Mouse (Mus musculus) midbrain, embryonic 10.5 days (tissue): ENCODE data around the gene Slc10a4. TPM values are rescaled to one million over a fixed set of nuclear protein-coding genes. Genes with fewer than 3 reads are reported as not detected.

Source experiments
- DNase-seq: peaks from one replicate; pipeline ENCODE4 v3.0.0-alpha.2; 2017; ENCODE audit warnings: low spot score
- H3K27ac ChIP-seq: fragments of 300-500 bp; sonication (generic); replicated peaks from 2 replicates; pipeline ENCODE4 v1.5.1; 2016; ENCODE audit warnings: mild to moderate bottlenecking
- H3K27me3 ChIP-seq: fragments of 300-500 bp; sonication (generic); 2 replicates; pipeline ENCODE4 v1.6.1; 2016; ENCODE audit warnings: low read depth, mild to moderate bottlenecking; ENCODE audit not compliant: poor library complexity, severe bottlenecking
- H3K36me3 ChIP-seq: fragments of 300-500 bp; sonication (generic); 2 replicates; pipeline ENCODE4 v1.6.1; 2016; ENCODE audit warnings: mild to moderate bottlenecking, moderate library complexity
- H3K4me1 ChIP-seq: fragments of 300-500 bp; sonication (generic); 2 replicates; pipeline ENCODE4 v1.6.1; 2016
- H3K4me3 ChIP-seq: fragments of 300-500 bp; sonication (generic); 2 replicates; pipeline ENCODE4 v1.5.1; 2016; ENCODE audit warnings: mild to moderate bottlenecking, moderate library complexity
- H3K9me3 ChIP-seq: fragments of 300-500 bp; sonication (generic); replicated peaks from 2 replicates; pipeline ENCODE4 v1.6.1; 2016; ENCODE audit warnings: mild to moderate bottlenecking
- WGBS: fragments of 180-500 bp; shearing (Covaris S2); methylation state at CpG from one replicate; pipeline ENCODE4 v1.1.7; 2016; 5-methylcytosine and 5-hydroxymethylcytosine counted together
- polyA plus RNA-seq: library from polyadenylated mRNA; unstranded; fragments of >200 nt; fragmentation: Nextera tagmentation; extraction: Ambion mirVana; gene quantifications from 2 replicates; pipeline ENCODE4 v1.2.1, GENCODE M21; 2016

Slc10a4 gene
- 1.9 and 6.6 TPM in 2 replicates for polyA plus RNA-seq

DNA sequence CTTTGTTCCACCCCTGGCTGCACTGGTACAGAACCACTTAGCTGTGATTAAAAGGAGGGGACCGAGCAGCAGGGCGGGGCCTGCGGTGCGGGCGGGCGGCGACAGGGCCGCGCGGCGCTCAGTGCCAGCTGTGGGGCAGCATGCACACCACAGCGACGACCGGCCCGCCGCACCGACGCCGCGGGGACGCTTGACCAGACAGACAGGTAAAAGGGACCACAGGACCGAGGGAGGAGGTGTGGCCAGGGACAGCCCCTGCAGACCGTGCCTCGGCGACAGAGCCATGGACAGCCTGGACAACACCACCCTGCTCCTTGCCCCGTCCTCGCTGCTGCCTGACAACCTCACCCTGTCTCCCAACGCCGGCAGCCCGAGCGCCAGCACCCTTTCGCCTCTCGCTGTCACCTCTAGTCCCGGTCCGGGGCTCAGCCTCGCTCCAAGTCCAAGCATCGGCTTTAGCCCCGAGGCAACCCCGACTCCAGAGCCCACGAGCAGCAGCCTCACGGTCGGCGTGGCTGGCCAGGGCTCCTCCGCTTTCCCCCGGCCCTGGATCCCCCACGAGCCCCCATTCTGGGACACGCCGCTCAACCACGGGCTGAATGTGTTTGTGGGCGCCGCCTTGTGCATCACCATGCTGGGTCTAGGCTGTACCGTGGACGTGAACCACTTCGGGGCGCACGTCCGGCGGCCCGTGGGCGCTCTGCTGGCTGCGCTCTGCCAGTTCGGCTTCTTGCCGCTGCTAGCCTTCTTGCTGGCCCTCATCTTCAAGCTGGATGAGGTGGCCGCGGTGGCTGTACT, at the start of gene Slc10a4:
Gene Slc10a4, plus strand, starts transcription at position 100 of the 798 bp plus-strand sequence.
- Histone ChIP-seq H3K27me3 (peaks cover 61% of the 10 kb centered on the region), H3K36me3 (no peaks in the 10 kb centered on the region), H3K27ac (peak within 1 kb of the TSS; percentile 24; the same call in 1 of the 2 replicates)

GRCm38 (mm10) chr5:72957281-72957680, 49.4 kb upstream of the Slc10a4 start:
- Histone ChIP-seq H3K27me3 (no peaks in the 10 kb centered on the region), H3K4me3 (no peak overlapping the region), H3K36me3 (peaks cover 32% of the 10 kb centered on the region), H3K4me1 (no peaks in the 10 kb centered on the region), H3K9me3 (no peaks in the 10 kb centered on the region), H3K27ac (no peak overlapping the region)
- no peak for DNase-seq
- WGBS: 91% methylated on average over 17 of the region's 17 CpGs

More for the DNA sequence above, at the start of gene Slc10a4:
- WGBS: 9% methylated on average over 65 of the region's 65 CpGs
- peaks cover 10% of the 10 kb centered on the region for H3K4me1 ChIP-seq
- peak within 1 kb of the TSS; percentile 51 for H3K4me3 ChIP-seq
- DNase-seq: peak; percentile 58
- H3K9me3 ChIP-seq: no peaks in the 10 kb centered on the region

DNA sequence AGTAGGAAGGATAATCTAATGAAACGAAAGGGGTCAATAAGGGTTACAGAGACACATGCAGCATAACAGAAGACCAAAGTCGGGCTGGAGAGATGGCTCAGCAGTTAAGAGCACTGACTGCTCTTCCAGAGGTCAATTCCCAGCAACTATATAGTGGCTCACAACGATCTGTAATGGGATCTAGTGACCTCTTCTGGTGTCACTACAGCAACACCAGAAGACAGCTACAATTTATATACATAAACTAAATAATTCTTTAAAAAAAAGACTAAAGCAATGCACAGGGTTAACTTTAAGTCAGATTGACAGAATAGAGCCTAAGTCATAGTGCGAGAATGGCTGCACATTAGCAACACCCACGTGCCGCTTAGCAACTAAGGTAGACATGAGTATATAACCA, 46.6 kb upstream of the Slc10a4 start:
- no peak for DNase-seq
- Histone ChIP-seq H3K4me1 (no peaks in the 10 kb centered on the region), H3K9me3 (no peaks in the 10 kb centered on the region), H3K36me3 (peaks cover 38% of the 10 kb centered on the region), H3K27me3 (no peaks in the 10 kb centered on the region), H3K4me3 (no peak overlapping the region), H3K27ac (no peak overlapping the region)
- 87% methylated on average over 6 of the region's 6 CpGs for WGBS

- peaks cover 58% of the 10 kb centered on the region for H3K36me3 ChIP-seq
- DNase-seq: no peak
- WGBS: 91% methylated on average over 3 of the region's 3 CpGs
These were observed 41.0 kb upstream of the Slc10a4 start for GRCm38 (mm10) chr5:72965706-72966105.

DNA sequence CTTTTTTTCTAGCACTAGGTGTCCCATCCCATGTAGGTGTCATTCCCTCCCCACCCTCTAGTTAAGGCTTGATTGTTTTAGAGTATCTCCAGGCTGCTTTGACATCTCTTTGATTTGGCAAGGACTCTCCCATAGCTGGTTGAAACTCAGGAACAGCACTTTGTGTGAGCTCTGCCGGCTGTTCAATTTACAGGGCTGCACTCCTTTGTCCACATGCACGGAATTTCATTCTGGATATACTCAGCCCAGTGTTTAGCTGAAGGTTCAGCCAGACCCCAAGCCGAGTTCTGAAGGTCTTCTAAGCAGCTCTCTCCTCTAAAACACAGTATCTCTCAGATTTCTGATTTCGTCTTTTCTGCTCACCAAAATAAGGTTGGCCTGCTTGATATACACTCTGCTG, 34.2 kb upstream of the Slc10a4 start:
- H3K36me3 ChIP-seq: peaks cover 70% of the 10 kb centered on the region

More at GRCm38 (mm10) chr5:72965706-72966105, 41.0 kb upstream of the Slc10a4 start:
- Histone ChIP-seq H3K9me3 (no peaks in the 10 kb centered on the region), H3K4me3 (no peak overlapping the region), H3K4me1 (no peaks in the 10 kb centered on the region), H3K27ac (no peak overlapping the region), H3K27me3 (no peaks in the 10 kb centered on the region)

GRCm38 (mm10) chr5:72972934-72973333, 33.7 kb upstream of the Slc10a4 start:
- peak; percentile 39 for DNase-seq
- peaks cover 71% of the 10 kb centered on the region for H3K36me3 ChIP-seq

More for the DNA sequence above, 34.2 kb upstream of the Slc10a4 start:
- H3K27ac ChIP-seq: peak overlapping the region; percentile 55
- no peaks in the 10 kb centered on the region for H3K27me3 ChIP-seq
- 64% methylated on average over 4 of the region's 4 CpGs for WGBS
- no peak overlapping the region for H3K4me3 ChIP-seq
- no peak for DNase-seq
- peaks cover 16% of the 10 kb centered on the region for H3K4me1 ChIP-seq
- no peaks in the 10 kb centered on the region for H3K9me3 ChIP-seq

DNA sequence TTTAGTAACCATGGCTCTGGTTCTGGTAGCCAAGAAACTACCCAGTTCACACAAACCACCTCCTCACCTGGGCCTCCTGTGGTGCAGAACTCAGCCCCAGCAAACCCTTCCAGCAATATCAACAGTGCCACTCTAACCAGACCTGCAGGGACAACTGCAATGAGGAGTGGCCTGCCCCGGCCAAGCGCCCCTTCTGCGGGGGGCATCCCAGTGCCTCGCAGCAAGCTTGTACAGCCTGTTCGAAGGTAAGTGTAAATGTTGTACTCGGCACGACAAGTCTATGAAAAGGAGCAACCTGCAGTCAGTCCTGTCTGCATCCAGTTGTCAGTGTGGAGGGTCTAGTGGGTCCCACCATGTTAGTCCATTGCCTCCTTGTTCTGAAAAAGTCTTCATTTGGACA, 32.1 kb upstream of the Slc10a4 start, which contains the start of gene Gm10135:
Gene Gm10135, minus strand, starts transcription at position 101 of the 400 bp plus-strand sequence.
- no peak within 1 kb of the TSS for H3K4me3 ChIP-seq
- peaks cover 16% of the 10 kb centered on the region for H3K4me1 ChIP-seq
- no peaks in the 10 kb centered on the region for H3K9me3 ChIP-seq
- H3K36me3 ChIP-seq: peaks cover 64% of the 10 kb centered on the region
- WGBS: 94% methylated on average over 7 of the region's 7 CpGs
- no peak for DNase-seq
- no peaks in the 10 kb centered on the region for H3K27me3 ChIP-seq
- H3K27ac ChIP-seq: no peak within 1 kb of the TSS

More at GRCm38 (mm10) chr5:72972934-72973333, 33.7 kb upstream of the Slc10a4 start:
- Histone ChIP-seq H3K4me1 (peaks cover 16% of the 10 kb centered on the region), H3K4me3 (no peak overlapping the region), H3K27me3 (no peaks in the 10 kb centered on the region), H3K27ac (peak overlapping the region; percentile 55), H3K9me3 (no peaks in the 10 kb centered on the region)
- 38% methylated on average over 5 of the region's 5 CpGs for WGBS

DNA sequence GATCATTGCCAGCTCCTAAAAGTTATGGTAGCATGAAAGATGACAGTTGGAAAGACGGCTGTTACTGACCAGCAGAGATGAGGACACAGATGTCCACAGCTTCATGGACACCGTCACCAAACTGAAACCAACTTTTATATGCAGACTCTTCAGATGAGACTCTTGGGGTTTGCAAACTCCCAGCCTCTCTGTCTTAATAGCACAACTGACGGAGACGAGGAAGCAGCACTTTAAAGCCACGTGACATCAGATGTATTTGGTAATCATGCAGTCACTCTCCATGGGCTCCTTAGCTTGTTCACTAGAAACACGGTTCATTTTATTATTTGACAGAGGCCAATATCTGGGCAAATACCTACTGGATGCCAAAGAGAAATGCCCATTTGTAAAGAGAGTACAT, 30.7 kb upstream of the Slc10a4 start:
- Histone ChIP-seq H3K9me3 (no peaks in the 10 kb centered on the region), H3K4me3 (no peak overlapping the region), H3K27ac (no peak overlapping the region), H3K36me3 (peaks cover 65% of the 10 kb centered on the region), H3K27me3 (no peaks in the 10 kb centered on the region), H3K4me1 (peaks cover 16% of the 10 kb centered on the region)
- DNase-seq: no peak
- WGBS: 97% methylated on average over 6 of the region's 6 CpGs

DNA sequence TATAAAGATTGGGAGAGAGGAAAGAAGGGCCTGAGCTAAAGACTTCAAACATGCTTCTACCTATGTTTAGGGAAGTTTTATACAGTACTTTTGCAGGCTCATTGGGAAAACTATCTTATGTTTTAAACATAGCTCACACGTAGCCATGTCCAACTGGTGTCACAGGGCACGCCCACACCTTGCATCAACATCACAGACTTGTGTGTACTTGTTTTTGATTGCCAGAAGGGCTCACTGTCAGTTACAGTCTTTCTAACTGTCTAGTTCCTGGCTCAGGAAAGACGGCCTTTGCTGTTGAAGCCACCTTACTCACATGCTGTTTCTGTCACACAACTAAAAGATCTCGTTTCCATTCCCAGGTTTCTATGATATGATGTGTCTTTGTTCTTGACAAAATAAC, 30.1 kb upstream of the Slc10a4 start:
- no peaks in the 10 kb centered on the region for H3K27me3 ChIP-seq
- WGBS: 91% methylated on average over 4 of the region's 4 CpGs
- no peak overlapping the region for H3K4me3 ChIP-seq
- peaks cover 65% of the 10 kb centered on the region for H3K36me3 ChIP-seq
- peaks cover 16% of the 10 kb centered on the region for H3K4me1 ChIP-seq
- no peak overlapping the region for H3K27ac ChIP-seq
- no peak for DNase-seq
- H3K9me3 ChIP-seq: no peaks in the 10 kb centered on the region

GRCm38 (mm10) chr5:72984091-72984490, 22.6 kb upstream of the Slc10a4 start:
- Histone ChIP-seq H3K4me3 (no peak overlapping the region), H3K27ac (no peak overlapping the region), H3K36me3 (peaks cover 17% of the 10 kb centered on the region), H3K9me3 (no peaks in the 10 kb centered on the region), H3K27me3 (no peaks in the 10 kb centered on the region), H3K4me1 (no peaks in the 10 kb centered on the region)
- 10% methylated on average over 2 of the region's 2 CpGs for WGBS
- DNase-seq: no peak

DNA sequence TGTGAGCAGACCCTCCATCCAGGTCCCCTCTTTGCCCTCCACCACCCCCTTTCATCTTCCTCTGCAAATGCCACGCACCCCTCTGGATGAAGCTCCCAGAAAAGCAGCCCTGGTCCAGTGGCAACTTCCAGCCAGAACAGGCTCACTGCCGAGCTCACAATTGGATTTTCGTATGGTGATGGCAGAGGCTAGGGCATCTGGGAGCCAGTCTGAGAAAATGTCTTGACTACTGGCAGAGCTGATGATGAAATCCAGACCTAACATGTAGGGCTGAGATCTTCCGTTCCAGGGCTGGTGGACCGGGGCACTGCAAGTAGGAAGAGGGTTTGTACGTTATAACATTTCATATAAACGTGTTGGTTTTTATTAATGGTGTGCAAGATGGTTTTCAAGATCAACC, 18.9 kb upstream of the Slc10a4 start:
- H3K27me3 ChIP-seq: no peaks in the 10 kb centered on the region
- no peaks in the 10 kb centered on the region for H3K9me3 ChIP-seq
- H3K4me1 ChIP-seq: 0 out of 2 replicates have a peak, but pooled peaks cover 2% of the 10 kb centered on the region
- DNase-seq: no peak
- no peaks in the 10 kb centered on the region for H3K36me3 ChIP-seq
- H3K4me3 ChIP-seq: no peak overlapping the region
- WGBS: 91% methylated on average over 7 of the region's 7 CpGs
- H3K27ac ChIP-seq: no peak overlapping the region

DNA sequence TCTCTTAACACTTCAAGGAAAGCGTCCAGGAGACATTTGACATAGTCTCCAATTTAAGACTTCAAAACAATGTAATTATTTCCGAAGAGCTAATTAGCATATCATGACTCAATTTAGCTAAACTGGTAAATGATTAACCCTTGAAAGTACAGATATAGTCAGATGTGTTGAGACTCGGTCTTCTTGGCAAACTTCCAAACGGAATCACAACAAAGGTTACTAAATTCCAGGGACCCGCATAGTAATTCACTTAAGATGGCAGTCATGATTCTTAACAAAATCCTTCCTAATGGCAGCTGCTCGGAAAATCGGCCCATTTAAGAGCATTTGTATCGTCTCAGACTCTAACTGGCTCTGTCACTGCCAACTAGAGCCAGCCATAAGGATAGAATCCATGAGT, 16.9 kb upstream of the Slc10a4 start:
- no peaks in the 10 kb centered on the region for H3K9me3 ChIP-seq
- no peak overlapping the region for H3K4me3 ChIP-seq
- H3K4me1 ChIP-seq: peaks cover 11% of the 10 kb centered on the region
- H3K36me3 ChIP-seq: no peaks in the 10 kb centered on the region
- WGBS: 89% methylated on average over 8 of the region's 8 CpGs
- no peak for DNase-seq
- H3K27ac ChIP-seq: no peak overlapping the region
- no peaks in the 10 kb centered on the region for H3K27me3 ChIP-seq

DNA sequence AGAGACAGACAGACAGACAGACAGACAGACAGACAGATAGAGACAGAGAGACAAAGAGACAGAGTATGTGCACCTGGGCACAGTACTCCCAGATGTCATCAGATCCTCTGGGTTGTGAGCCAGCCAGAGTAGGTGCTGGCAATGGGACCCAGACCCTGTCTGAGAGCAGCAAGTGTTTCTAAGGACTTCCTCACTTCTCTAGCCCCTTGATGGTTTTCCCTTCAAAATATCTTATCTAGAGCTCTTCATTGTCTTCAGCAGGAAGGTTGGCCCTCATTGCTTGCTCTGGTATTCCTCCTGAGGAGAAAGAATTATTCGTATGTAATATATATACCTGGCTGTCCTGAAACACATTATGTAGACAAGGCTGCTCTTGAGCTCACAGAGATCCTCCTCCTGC, 14.2 kb upstream of the Slc10a4 start:
- H3K4me1 ChIP-seq: peaks cover 19% of the 10 kb centered on the region
- DNase-seq: no peak
- H3K27me3 ChIP-seq: no peaks in the 10 kb centered on the region
- no peaks in the 10 kb centered on the region for H3K36me3 ChIP-seq
- no peak overlapping the region for H3K27ac ChIP-seq
- H3K4me3 ChIP-seq: no peak overlapping the region
- WGBS: 86% methylated on average over 1 of the region's 1 CpGs
- no peaks in the 10 kb centered on the region for H3K9me3 ChIP-seq
